Mouse (Mus musculus): ENCODE data around the gene Prkag3. TPM values are rescaled to one million over a fixed set of nuclear protein-coding genes. Genes with fewer than 3 reads are reported as not detected.

The Prkag3 gene
- polyA plus RNA-seq, 1 experiment, result 0.76 TPM

DNA sequence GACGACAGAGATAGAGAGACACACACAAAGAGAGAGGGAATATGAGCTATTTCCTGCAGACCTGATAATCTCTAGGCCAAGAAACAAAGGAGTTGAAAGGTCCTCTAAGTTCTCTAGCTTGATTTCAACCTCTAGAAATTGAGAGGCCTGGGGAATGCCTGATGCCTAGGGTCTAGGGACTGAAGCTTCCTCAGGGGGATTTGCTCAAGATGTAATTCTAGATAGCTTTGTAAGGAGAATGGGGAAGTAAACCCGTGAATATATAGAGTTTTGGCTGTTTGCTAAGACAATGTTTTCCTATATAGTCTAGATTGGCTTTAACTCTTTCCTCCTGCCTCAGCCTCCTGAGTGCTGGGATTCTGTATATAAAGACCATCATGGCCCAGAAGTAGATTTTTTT, 34.1 kb downstream of the Prkag3 start:
- no peak for DNase-seq (ENCODE audit: extremely low spot score in 1 of 2, low spot score in 1 of 2)

DNA sequence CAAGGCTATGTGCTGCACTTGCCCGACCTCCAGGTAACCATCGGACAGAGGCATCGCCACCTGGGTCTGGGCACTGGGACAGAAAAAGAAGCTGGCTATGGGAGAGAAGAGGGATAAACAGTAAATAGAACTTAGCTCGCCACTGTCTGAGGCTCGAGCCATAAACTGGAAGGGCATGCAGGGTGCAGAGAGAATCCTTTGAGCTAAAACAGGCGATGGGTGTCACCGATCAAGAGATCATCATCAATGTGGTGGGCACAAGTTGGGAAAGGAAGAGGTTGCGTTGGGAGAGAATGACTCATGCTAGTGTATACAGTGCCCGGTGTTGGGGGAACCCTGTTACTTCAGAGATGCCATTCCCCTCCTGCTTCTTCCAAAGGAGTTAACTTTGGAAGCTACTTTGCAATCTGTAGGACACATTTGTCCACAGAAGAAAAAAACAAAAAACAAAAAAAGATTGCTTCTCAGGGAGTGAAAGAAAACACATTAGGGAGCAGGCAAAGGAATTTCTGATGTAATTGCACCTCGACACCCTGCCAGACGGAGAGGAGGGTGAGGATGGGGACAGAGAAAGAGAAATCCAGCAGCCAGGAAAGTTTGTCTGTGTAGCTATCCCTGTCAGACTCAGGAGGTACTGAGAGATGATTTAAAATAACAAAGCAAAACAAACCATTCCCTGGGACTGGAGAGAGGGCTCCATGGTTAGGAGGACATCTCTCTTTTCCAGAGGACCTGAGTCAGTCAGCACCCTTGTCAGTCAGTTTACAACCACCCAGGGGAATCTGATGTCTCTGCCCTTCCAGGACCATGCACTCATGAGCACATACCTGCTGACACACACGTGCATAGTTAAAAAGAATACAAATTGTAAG, 34.9 kb downstream of the Prkag3 start:
- no peak for DNase-seq (ENCODE audit: extremely low spot score in 1 of 2, low spot score in 1 of 2)

DNA sequence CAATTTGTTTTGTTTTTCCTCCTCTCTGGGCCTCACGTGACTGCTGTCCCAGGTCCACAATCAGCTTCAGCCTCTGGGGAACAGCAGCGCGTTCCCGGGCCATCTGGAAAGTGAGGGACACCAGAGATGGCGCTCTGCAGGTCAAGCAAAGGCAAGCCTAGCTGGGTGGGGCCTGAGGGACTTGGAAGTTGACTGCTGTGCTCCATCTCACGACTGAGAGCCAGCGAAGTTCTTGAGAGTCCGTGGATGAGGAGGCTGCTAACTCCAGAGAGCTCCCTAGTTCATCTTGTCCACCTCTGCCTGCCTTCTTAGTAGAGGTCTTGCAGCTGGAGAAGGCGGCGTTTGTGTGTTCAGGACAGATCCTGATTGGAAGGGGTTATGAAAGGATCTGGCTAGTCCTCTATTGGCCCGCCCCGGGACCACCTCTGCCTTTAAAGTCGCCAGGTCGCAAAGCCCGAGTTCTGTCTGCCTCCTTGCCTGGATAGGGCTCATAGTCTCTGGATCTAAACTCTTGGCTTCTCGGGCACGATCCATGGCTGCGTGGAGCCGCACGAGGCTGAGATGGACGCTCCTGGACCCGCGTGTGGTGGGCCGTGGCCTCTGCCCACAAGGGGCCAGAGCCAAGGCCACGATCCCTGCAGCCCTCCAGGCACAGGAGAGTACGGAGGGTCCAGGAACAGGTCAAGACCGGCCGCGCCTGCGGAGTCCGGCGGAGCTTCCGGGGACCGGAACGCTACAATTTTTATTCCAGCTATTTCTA, 35.7 kb downstream of the Prkag3 start, which contains the start of gene Cyp27a1:
Cyp27a1 (plus strand) TSS at position 476 of the 760 bp plus-strand sequence.
- DNase-seq (ENCODE audit: extremely low spot score in 1 of 2, low spot score in 1 of 2), result peak in 1 of 2 experiments; percentile 19

DNA sequence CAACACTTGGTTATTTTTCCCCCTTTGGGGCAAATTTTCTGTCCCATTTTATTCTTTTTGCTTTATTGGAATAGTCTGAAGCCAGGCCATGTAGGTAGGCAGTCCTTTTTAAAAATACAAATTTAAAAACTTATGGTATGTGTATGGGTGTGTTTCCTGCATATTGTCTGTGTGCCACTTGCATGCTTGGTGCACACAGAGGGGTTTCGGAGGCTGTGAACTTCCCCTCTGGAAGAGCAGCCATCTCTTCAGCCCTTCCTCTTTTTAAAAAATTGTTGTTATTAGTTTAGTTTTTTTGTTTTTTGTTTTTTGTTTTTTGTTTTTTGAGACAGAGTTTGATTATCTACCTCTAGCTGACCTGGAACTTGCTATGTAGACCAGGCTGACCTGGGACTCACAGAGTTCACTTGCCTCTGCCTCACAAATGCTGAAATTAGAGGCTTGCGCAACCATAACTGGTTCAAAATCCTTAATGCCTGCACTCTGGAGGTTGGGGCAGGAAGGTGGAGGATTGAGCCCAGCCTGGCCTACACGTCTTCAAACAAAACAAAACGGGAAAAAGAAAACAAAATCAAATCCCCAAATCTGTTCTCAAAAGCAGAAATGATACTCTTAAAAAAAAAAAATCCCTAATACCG, 36.4 kb downstream of the Prkag3 start:
- DNase-seq (ENCODE audit: extremely low spot score in 1 of 2, low spot score in 1 of 2), result no peak

DNA sequence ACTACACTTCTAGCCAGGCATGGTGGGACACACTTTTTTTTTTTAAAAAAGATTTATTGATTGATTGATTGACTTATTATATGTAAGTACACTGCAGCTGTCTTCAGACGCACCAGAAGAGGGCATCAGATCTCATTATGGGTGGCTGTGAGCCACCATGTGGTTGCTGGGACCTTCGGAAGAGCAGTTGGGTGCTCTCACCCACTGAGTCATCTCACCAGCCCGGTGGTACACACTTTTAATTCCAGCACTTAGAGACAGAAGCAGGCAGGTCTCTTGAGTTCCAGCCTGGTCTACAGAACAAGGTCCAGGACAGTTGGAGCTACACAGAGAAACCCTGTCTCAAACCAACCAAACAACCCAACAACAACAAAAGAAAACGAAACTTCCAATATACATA, 37.0 kb downstream of the Prkag3 start:
- no peak for DNase-seq (ENCODE audit: extremely low spot score in 1 of 2, low spot score in 1 of 2)

DNA sequence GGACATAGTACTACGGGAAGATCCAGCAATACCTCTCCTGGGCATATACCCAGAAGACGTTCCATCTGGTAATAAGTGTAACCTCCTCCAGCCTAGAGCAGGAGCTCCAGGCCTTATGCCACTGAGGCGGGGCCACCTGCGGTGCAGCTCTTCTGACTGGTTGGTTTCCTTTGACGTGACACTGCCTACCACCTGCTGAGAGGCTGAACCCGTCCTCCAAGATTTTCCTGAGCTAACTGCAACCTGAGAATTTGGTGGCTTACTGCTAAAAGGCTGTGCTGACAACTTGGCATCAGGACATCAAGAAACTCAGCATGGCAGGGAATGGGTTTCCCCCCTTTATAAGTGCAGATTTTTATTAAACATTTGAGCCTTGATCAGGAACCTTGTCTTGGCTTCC, 39.5 kb downstream of the Prkag3 start:
- DNase-seq (ENCODE audit: extremely low spot score in 1 of 2, low spot score in 1 of 2), result no peak

DNA sequence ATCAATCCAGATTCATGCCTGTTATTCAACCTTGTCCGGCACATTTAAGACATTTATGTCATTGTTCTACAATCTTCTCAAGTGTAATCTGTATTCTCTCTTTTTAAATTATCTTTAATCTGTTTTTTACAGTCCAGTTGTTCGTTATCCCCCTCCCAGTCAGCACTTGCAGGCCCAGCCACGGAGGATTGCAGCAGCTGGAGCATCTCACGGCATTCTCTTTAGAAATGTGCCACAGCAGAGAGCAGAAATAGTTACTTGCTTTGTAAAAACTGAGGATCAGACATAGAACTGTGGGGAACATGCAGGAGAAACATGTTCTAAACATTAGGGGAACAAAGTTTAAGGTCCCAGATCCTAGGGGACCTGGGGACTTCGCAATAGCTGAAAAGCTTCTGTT, 44.0 kb downstream of the Prkag3 start:
- DNase-seq (ENCODE audit: extremely low spot score in 1 of 2, low spot score in 1 of 2), result no peak

DNA sequence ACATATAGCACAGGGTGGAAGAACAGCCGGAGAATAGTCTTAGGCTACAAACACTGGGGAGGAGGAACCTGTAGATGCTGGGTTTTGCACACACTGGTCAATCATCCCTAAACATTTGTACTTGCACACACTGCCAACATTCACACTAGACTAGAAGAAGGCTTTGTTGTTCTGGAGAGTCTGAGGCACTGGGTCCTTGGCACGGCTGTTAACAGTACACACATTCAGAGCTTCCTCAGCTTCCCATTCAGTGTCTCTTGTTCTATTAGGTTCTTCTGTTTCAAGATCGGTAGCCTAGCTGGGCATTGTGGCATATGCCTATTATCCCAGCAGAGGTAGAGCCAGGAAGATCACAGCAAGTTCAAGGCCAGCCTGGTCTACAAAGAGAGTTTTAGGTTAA, 44.9 kb downstream of the Prkag3 start:
- DNase-seq (ENCODE audit: extremely low spot score in 1 of 2, low spot score in 1 of 2), result no peak

DNA sequence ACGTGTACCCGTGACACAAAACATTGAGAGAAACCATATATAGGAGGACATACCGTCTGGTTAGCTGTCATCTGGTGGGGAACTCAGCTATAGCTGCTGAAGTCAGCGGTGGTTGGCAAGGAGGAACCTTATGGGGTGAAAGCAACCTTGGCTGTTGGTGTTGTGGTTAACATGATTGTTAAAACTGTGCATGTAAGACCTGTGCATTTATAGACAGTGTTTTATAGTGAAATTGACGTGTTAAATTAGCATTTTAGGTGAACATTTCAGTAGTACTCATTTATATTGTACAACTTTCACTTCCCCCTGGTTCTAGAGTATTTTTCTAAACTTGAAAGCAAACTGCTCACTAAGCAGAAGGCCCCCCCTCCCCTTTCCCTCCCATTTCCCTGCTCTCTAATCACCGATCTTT, 46.9 kb downstream of the Prkag3 start:
- no peak for DNase-seq (ENCODE audit: extremely low spot score in 1 of 2, low spot score in 1 of 2)

DNA sequence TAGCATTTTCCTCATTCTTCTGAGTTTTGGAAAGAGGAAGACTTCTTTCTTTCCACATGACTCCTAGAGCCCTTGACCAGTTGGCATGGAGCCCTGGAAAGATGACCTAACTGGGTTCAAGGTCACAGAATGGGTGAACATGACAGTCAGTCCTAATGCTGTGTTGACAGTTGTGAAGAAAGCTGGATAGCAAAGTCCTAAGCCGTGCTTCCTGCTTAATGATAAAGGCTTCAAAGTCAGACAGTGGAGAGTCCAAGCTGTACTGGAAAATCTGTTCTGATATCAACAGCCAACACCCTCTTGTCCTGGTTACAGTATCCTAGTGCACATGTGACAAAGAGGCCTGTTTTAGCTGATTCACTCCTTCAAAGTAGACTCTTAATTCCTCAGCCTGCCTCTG, 50.2 kb downstream of the Prkag3 start:
- no peak for DNase-seq (ENCODE audit: extremely low spot score in 1 of 2, low spot score in 1 of 2)

DNA sequence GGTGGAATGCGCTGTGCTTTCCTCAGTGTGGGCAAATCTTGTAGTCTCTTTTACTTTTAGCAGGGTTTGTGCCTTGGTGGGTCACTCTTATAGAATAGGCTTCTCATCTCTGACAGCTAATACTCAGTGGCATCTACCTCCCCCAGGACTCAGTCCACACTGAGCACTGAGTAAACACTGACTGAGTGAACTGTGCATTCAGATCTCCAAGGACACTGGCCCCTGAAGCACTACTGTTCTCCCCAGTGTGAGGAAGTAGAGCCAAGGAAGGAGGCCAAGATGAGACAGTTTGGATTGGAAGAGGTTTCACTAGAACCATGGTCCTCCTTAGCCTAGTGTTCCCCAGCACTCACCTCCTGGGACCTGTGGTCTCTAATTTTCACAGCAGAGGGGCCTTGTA, 50.7 kb downstream of the Prkag3 start:
- no peak for DNase-seq (ENCODE audit: extremely low spot score in 1 of 2, low spot score in 1 of 2)

DNA sequence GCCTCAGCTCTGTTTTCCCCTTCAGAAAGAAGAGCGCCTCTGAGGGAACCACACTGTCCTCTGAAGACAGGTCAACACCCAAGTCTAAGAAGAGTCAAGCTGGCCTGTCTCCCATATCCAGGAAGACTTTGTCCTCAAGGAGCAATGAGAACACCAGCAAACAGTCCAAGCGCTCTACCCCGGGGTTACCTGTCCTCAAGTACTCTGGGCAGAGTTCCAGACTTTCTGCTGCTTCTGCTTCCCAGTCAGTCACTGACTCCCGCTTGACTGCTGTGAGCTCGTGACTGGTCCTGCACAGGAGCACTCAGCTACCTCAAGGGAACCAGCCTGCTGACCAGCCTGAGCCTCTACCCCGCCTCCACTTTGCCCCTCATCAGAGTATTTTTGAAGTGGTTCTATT, 51.6 kb downstream of the Prkag3 start:
- DNase-seq (ENCODE audit: extremely low spot score in 1 of 2, low spot score in 1 of 2), result no peak

DNA sequence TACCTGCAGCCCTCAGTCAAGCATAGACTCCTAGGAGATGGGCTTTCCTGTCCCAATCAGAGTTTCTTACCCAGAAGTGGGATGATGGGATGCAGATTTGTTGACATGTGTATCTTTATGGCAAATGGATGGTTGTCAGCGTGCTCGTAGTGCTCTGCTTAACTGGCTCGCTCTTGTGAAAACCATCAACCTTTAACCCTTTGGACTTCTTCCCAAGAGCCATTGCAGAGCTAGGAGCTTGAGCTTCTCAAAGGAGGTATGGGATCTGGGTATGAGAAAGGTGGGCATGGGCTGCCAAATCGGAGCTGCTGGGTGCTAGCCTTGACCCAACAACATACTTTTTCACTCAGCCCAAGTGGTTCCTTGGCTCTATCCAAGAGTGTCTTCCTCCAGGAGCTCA, 53.2 kb downstream of the Prkag3 start:
- no peak for DNase-seq (ENCODE audit: extremely low spot score in 1 of 2, low spot score in 1 of 2)

DNA sequence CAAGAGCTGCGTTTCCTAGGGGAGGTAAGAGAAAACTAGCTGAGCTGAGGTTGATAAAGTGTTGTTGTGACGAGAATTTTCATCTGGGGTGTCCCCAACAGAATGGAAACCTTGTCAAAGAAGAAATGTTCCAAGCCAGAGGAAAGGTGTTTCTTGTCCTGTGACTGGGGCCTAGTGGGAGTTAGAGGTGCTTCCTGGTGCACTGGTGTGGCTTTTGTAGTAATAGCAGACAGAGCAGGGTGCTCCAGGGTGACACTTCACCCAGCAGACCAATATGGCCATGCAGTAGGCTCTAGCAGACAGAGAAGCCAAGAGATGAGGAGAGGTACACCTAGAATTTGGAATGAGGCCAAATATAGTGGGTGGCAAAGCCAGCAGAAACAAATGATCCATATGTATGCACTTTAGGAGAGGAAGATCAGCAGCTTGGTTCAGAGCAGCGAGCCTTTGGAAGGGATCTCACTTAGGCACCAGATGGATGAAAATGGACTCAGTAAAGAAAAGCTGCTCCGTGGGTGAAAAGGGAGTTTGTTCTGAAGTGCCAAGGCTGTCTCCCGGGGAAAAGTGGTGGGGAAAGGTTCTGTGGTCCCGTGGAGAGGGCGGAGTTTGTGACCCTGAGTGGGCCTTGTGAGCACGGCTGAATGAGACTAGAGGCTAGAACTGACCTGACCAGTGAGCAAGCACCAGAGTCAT, 55.0 kb downstream of the Prkag3 start:
- no peak for DNase-seq (ENCODE audit: extremely low spot score in 1 of 2, low spot score in 1 of 2)

Other genes with a start within 250 kb of the Prkag3 start
- 26.3 and 26.8 TPM in 2 replicates for gene Cnot9, start 243.2 kb downstream of the Prkag3 start, polyA plus RNA-seq (2012; rRNA removed)
- 15.8 and 19.2 TPM in 2 replicates for gene Plcd4, start 206.3 kb downstream of the Prkag3 start, polyA plus RNA-seq (2012; rRNA removed)
- 9.8 and 12.2 TPM in 2 replicates for gene Usp37, start 204.9 kb downstream of the Prkag3 start, polyA plus RNA-seq (2012; rRNA removed)
- gene Zfp142, start 161.0 kb downstream of the Prkag3 start, polyA plus RNA-seq (2012; rRNA removed), result 23.4 and 24.8 TPM in 2 replicates
- 26.4 and 31.5 TPM in 2 replicates for gene Bcs1l, start 160.9 kb downstream of the Prkag3 start, polyA plus RNA-seq (2012; rRNA removed)
- 127 and 138 TPM in 2 replicates for gene Rnf25, start 147.8 kb downstream of the Prkag3 start, polyA plus RNA-seq (2012; rRNA removed)
- gene Stk36, start 147.8 kb downstream of the Prkag3 start, polyA plus RNA-seq (2012; rRNA removed), result 5.5 and 6.2 TPM in 2 replicates
- 18.8 and 19.2 TPM in 2 replicates for gene Ttll4, start 87.5 kb downstream of the Prkag3 start, polyA plus RNA-seq (2012; rRNA removed)
- gene Cyp27a1, start 35.6 kb downstream of the Prkag3 start, polyA plus RNA-seq (2012; rRNA removed), result 14.1 and 14.5 TPM in 2 replicates
- gene Wnt6, start 22.7 kb upstream of the Prkag3 start, polyA plus RNA-seq (2012; rRNA removed), result 7.9 and 8.9 TPM in 2 replicates
- gene Wnt10a, start 42.3 kb upstream of the Prkag3 start, polyA plus RNA-seq (2012; rRNA removed), result 6.0 and 7.2 TPM in 2 replicates
- 224 and 291 TPM in 2 replicates for gene Cdk5r2, start 105.7 kb upstream of the Prkag3 start, polyA plus RNA-seq (2012; rRNA removed)
- gene Fev, start 136.2 kb upstream of the Prkag3 start, polyA plus RNA-seq (2012; rRNA removed), result not detected in 2 replicates
- gene Cryba2, start 143.9 kb upstream of the Prkag3 start, polyA plus RNA-seq (2012; rRNA removed), result 0.36 and 0.48 TPM in 2 replicates
- 7.0 and 7.3 TPM in 2 replicates for gene Cfap65, start 186.4 kb upstream of the Prkag3 start, polyA plus RNA-seq (2012; rRNA removed)
- gene Ihh, start 202.5 kb upstream of the Prkag3 start, polyA plus RNA-seq (2012; rRNA removed), result 0.24 and 0.32 TPM in 2 replicates

All from frontal cortex, adult 2 months (tissue).